Mouse (Mus musculus) MEL (cell line): ENCODE results near the gene Csdc2. TPM values are rescaled to one million over a fixed set of nuclear protein-coding genes. Genes with fewer than 3 reads are reported as not detected.
"Not testable (repeated sequence)": the region's sequence is repeated elsewhere in the genome, so short reads cannot be mapped to it uniquely, and the experiment has no call there.

Experiments used
- DNase-seq: peaks from one replicate; pipeline ENCODE4 v3.0.0; 2011; ENCODE audit warnings: low read depth, low spot score
- H3K27ac ChIP-seq: 2 replicates; pipeline ENCODE4 v1.5.1; 2012; ENCODE audit warnings: low read depth, mild to moderate bottlenecking, control low read depth, low read length, moderate library complexity; ENCODE audit not compliant: control insufficient read depth
- H3K27me3 ChIP-seq, 2 experiments: fragments of 150-350 bp in 1 of 2; sonication (generic) in 1 of 2; 2 replicates each; pipeline ENCODE4 v1.6.1; 2012; ENCODE audit warnings: low read length in 2 of 2, mild to moderate bottlenecking in 2 of 2, improper control_type of control experiment in 1 of 2, moderate library complexity in 1 of 2; ENCODE audit not compliant: insufficient read depth in 2 of 2, control insufficient read depth in 1 of 2
- H3K36me3 ChIP-seq, 2 experiments: 2 replicates each; pipeline ENCODE4 v1.6.1; 2012 to 2014; ENCODE audit warnings: low read length in 2 of 2, improper control_type of control experiment in 1 of 2, inconsistent platforms in 1 of 2, mild to moderate bottlenecking in 1 of 2; ENCODE audit not compliant: insufficient read depth in 2 of 2, control insufficient read depth in 1 of 2
- H3K4me1 ChIP-seq, 2 experiments: fragments of 150-350 bp in 1 of 2; sonication (generic) in 1 of 2; 2 replicates each; pipeline ENCODE4 v1.6.1; 2012; ENCODE audit warnings: low read length in 2 of 2, improper control_type of control experiment in 1 of 2, mild to moderate bottlenecking in 1 of 2; ENCODE audit not compliant: insufficient read depth in 2 of 2, control insufficient read depth in 1 of 2
- H3K4me3 ChIP-seq, 2 experiments: fragments of 150-350 bp in 1 of 2; sonication (generic) in 1 of 2; 2 replicates each; pipeline ENCODE4 v1.5.1; 2012; ENCODE audit warnings: low read depth in 2 of 2, low read length in 2 of 2, mild to moderate bottlenecking in 2 of 2, moderate library complexity in 2 of 2, control low read depth in 1 of 2, improper control_type of control experiment in 1 of 2; ENCODE audit not compliant: control insufficient read depth in 1 of 2, insufficient read depth in 1 of 2
- H3K79me2 ChIP-seq: 2 replicates; pipeline ENCODE4 v1.6.1; 2012; ENCODE audit warnings: mild to moderate bottlenecking, low read length, moderate library complexity; ENCODE audit not compliant: control insufficient read depth, poor library complexity, insufficient read depth
- H3K9ac ChIP-seq: 2 replicates; pipeline ENCODE4 v1.6.1; 2012; ENCODE audit warnings: low read depth, mild to moderate bottlenecking, control low read depth, low read length, moderate library complexity; ENCODE audit not compliant: control insufficient read depth, poor library complexity, severe bottlenecking
- H3K9me3 ChIP-seq: fragments of 150-350 bp; sonication (generic); replicated peaks from 2 replicates; pipeline ENCODE4 v1.6.1; 2012; ENCODE audit warnings: mild to moderate bottlenecking, low read length, improper control_type of control experiment, moderate library complexity; ENCODE audit not compliant: insufficient read depth
- BHLHE40 ChIP-seq: IDR thresholded peaks from 2 replicates; pipeline ENCODE4 v1.6.1; 2012; ENCODE audit warnings: low read depth, mild to moderate bottlenecking, inconsistent platforms, low read length, improper control_type of control experiment, borderline replicate concordance
- CHD1 ChIP-seq: IDR thresholded peaks from 2 replicates; pipeline ENCODE4 v1.6.1; 2012; ENCODE audit warnings: low read depth, mild to moderate bottlenecking, inconsistent platforms, low read length, improper control_type of control experiment
- CTCF ChIP-seq, 3 experiments: IDR thresholded peaks in 2 of 3; conservative IDR thresholded peaks in 1 of 3; 2 replicates each; pipeline ENCODE4 v1.5.1; 2011 to 2012; ENCODE audit warnings: low read length in 3 of 3, low read depth in 2 of 3, mild to moderate bottlenecking in 2 of 3, improper control_type of control experiment in 1 of 3, inconsistent platforms in 1 of 3, mixed read lengths in 1 of 3, moderate library complexity in 1 of 3; ENCODE audit not compliant: control insufficient read depth in 1 of 3, insufficient read depth in 1 of 3, poor library complexity in 1 of 3, severe bottlenecking in 1 of 3
- ETS1 ChIP-seq: IDR thresholded peaks from 2 replicates; pipeline ENCODE4 v1.6.1; 2012; ENCODE audit warnings: low read depth, mild to moderate bottlenecking, inconsistent platforms, low read length, improper control_type of control experiment, moderate library complexity
- GABPA ChIP-seq: IDR thresholded peaks from 2 replicates; pipeline ENCODE4 v1.6.1; 2012; ENCODE audit warnings: low read depth, mild to moderate bottlenecking, inconsistent platforms, low read length, improper control_type of control experiment, moderate library complexity
- HCFC1 ChIP-seq: IDR thresholded peaks from 2 replicates; pipeline ENCODE4 v1.6.1; 2012; ENCODE audit warnings: low read depth, mild to moderate bottlenecking, inconsistent platforms, low read length, improper control_type of control experiment, moderate library complexity
- JUND ChIP-seq: IDR thresholded peaks from 2 replicates; pipeline ENCODE4 v1.6.1; 2011; ENCODE audit warnings: low read depth, mild to moderate bottlenecking, improper control_type of control experiment, low read length
- MAZ ChIP-seq: IDR thresholded peaks from 2 replicates; pipeline ENCODE4 v1.6.1; 2012; ENCODE audit warnings: low read depth, mild to moderate bottlenecking, inconsistent platforms, low read length, improper control_type of control experiment
- MEF2A ChIP-seq: IDR thresholded peaks from 2 replicates; pipeline ENCODE4 v1.6.1; 2014; ENCODE audit warnings: low read depth, mild to moderate bottlenecking, inconsistent platforms, low read length, improper control_type of control experiment; ENCODE audit not compliant: poor library complexity, insufficient replicate concordance, severe bottlenecking; ENCODE audit errors: extremely low read depth
- POLR2A ChIP-seq, 2 experiments: IDR thresholded peaks; 2 replicates each; pipeline ENCODE4 v1.6.1; 2011 to 2012; ENCODE audit warnings: low read length in 2 of 2, mild to moderate bottlenecking in 2 of 2, control low read depth in 1 of 2, improper control_type of control experiment in 1 of 2, low read depth in 1 of 2, moderate library complexity in 1 of 2; ENCODE audit not compliant: control insufficient read depth in 1 of 2, insufficient read depth in 1 of 2, poor library complexity in 1 of 2
- SMC3 ChIP-seq: IDR thresholded peaks from 2 replicates; pipeline ENCODE4 v1.6.1; 2011; ENCODE audit warnings: low read depth, low read length, improper control_type of control experiment
- TBP ChIP-seq: IDR thresholded peaks from 2 replicates; pipeline ENCODE4 v1.8.0; 2011; ENCODE audit warnings: low read depth, low read length, improper control_type of control experiment
- ZKSCAN1 ChIP-seq: IDR thresholded peaks from 2 replicates; pipeline ENCODE4 v1.6.1; 2012; ENCODE audit warnings: low read depth, mild to moderate bottlenecking, inconsistent platforms, low read length, improper control_type of control experiment, moderate library complexity
- ZMIZ1 ChIP-seq: IDR thresholded peaks from 2 replicates; pipeline ENCODE4 v1.6.1; 2012; ENCODE audit warnings: low read depth, mild to moderate bottlenecking, inconsistent platforms, low read length, improper control_type of control experiment, moderate library complexity
- ZNF384 ChIP-seq: IDR thresholded peaks from 2 replicates; pipeline ENCODE4 v1.6.1; 2012; ENCODE audit warnings: low read depth, mild to moderate bottlenecking, inconsistent platforms, low read length, improper control_type of control experiment
- polyA plus RNA-seq, 2 experiments: library from polyadenylated mRNA; stranded (reverse) in 1 of 2; unstranded in 1 of 2; fragments of >175 nt in 1 of 2; fragments of >200 nt in 1 of 2; gene quantifications; 2 replicates each; pipeline versions ENCODE4 v1.2.1 to v1.2.4; 2012; ENCODE audit warnings: low replicate concordance in 2 of 2, low read depth in 1 of 2; ENCODE audit not compliant: insufficient read length in 2 of 2, insufficient read depth in 1 of 2, missing spikeins in 1 of 2
- total RNA-seq: library from RNA; depleted of rRNA; stranded (reverse); fragments of 300-350 nt; gene quantifications from 2 replicates; pipeline ENCODE4 v1.2.3, GENCODE M21; 2012

Gene Csdc2
- total and polyA plus RNA-seq, 3 experiments: not detected

- Histone ChIP-seq H3K9ac (no peak overlapping the region), H3K27me3 (no peaks in the 10 kb centered on the region), H3K9me3 (no peaks in the 10 kb centered on the region), H3K27ac (no peak overlapping the region), H3K4me3 (no peak overlapping the region), H3K4me1 (no peaks in the 10 kb centered on the region), H3K36me3 (peaks cover 0 to 28% of the 10 kb centered on the region in 2 experiments; a peak in 2 of 4 replicates), H3K79me2 (no peaks in the 10 kb centered on the region)
- DNase-seq: no peak
- TF ChIP-seq BHLHE40 (no peak), ZKSCAN1 (no peak), HCFC1 (no peak), POLR2A (IDR thresholded peaks at IDR 0.05; ENCODE audit: control insufficient read depth in 1 of 2, insufficient read depth in 1 of 2, low read depth in 1 of 2, low read length in 2 of 2, poor library complexity in 1 of 2) (no peak), CHD1 (no peak), ZMIZ1 (no peak), JUND (no peak), TBP (no peak), GABPA (no peak), MAZ (no peak), ETS1 (no peak), MEF2A (no peak), ZNF384 (no peak)
Observed at GRCm38 (mm10) chr15:81907953-81908352, 28.6 kb upstream of the Csdc2 start.

GRCm38 (mm10) chr15:81908767-81909166 lies 27.8 kb upstream of the Csdc2 start:
- not testable (repeated sequence) for DNase-seq, H3K9me3 ChIP-seq, H3K9ac ChIP-seq, H3K27ac ChIP-seq, H3K79me2 ChIP-seq, H3K4me3 ChIP-seq, H3K4me1 ChIP-seq, H3K27me3 ChIP-seq
- peak in 1 of 3 experiments; percentile 13; a peak in 1 of 6 replicates for TF ChIP-seq CTCF (IDR thresholded peaks at IDR 0.05 in 2 of 3, conservative IDR thresholded peaks at IDR 0.05 in 1 of 3; ENCODE audit: control insufficient read depth in 1 of 3, insufficient read depth in 1 of 3, low read depth in 2 of 3, low read length in 3 of 3, poor library complexity in 1 of 3, severe bottlenecking in 1 of 3)
- 0 out of 2 replicates have a peak, but pooled peaks have one; percentile 8 for TF ChIP-seq SMC3
- peaks cover 0 to 33% of the 10 kb centered on the region in 2 experiments; a peak in 2 of 4 replicates for H3K36me3 ChIP-seq

- DNase-seq: no peak
- Histone ChIP-seq H3K9ac (no peak overlapping the region), H3K36me3 (peaks cover 8 to 18% of the 10 kb centered on the region in 2 experiments), H3K4me1 (0 out of 4 replicates have a peak, but pooled peaks cover 0 to 2% of the 10 kb centered on the region in 2 experiments), H3K9me3 (no peaks in the 10 kb centered on the region), H3K27me3 (no peaks in the 10 kb centered on the region), H3K4me3 (no peak overlapping the region), H3K79me2 (no peaks in the 10 kb centered on the region), H3K27ac (no peak overlapping the region)
- TF ChIP-seq MAZ (no peak), POLR2A (IDR thresholded peaks at IDR 0.05; ENCODE audit: control insufficient read depth in 1 of 2, insufficient read depth in 1 of 2, low read depth in 1 of 2, low read length in 2 of 2, poor library complexity in 1 of 2) (0 out of 4 replicates have a peak, but pooled peaks of 1 of the 2 experiments have one; percentile 14)
Observed at GRCm38 (mm10) chr15:81912498-81912897, 24.1 kb upstream of the Csdc2 start.
